Mouse (Mus musculus) forebrain, embryonic 16.5 days (tissue): Measurements from ENCODE around the gene Fzd7. TPM values are rescaled to one million over a fixed set of nuclear protein-coding genes. Genes with fewer than 3 reads are reported as not detected.

Experiments
- ATAC-seq: fragments of 200-750 bp; cut with Nextera tagmentation; 2 replicates; pipeline ENCODE4 v1.8.0; 2017; ENCODE audit warnings: mild to moderate bottlenecking, moderate library complexity
- H3K27ac ChIP-seq: fragments of 300-500 bp; sonication (generic); 2 replicates; pipeline ENCODE4 v1.5.1; 2014; ENCODE audit warnings: low read length, control low read depth
- H3K27me3 ChIP-seq: fragments of 300-500 bp; sonication (generic); replicated peaks from 2 replicates; pipeline ENCODE4 v1.6.1; 2014; ENCODE audit warnings: low read length; ENCODE audit not compliant: control insufficient read depth, insufficient read depth
- H3K36me3 ChIP-seq: fragments of 300-500 bp; sonication (generic); 2 replicates; pipeline ENCODE4 v1.6.1; 2014; ENCODE audit not compliant: control insufficient read depth, insufficient read depth
- H3K4me1 ChIP-seq: fragments of 300-500 bp; sonication (generic); replicated peaks from 2 replicates; pipeline ENCODE4 v1.6.1; 2014; ENCODE audit warnings: low read length; ENCODE audit not compliant: control insufficient read depth, insufficient read depth
- H3K4me2 ChIP-seq: fragments of 300-500 bp; sonication (generic); 2 replicates; pipeline ENCODE4 v1.6.1; 2014; ENCODE audit warnings: mild to moderate bottlenecking, low read length, control low read depth
- H3K4me3 ChIP-seq: fragments of 300-500 bp; sonication (generic); replicated peaks from 2 replicates; pipeline ENCODE4 v1.5.1; 2014; ENCODE audit warnings: mild to moderate bottlenecking, low read length, control low read depth
- H3K9ac ChIP-seq: fragments of 300-500 bp; sonication (generic); replicated peaks from 2 replicates; pipeline ENCODE4 v1.6.1; 2014; ENCODE audit warnings: low read depth, low read length, control low read depth
- H3K9me3 ChIP-seq: fragments of 300-500 bp; sonication (generic); 2 replicates; pipeline ENCODE4 v1.6.1; 2016; ENCODE audit warnings: low read length; ENCODE audit not compliant: control insufficient read depth
- WGBS: fragments of 180-500 bp; shearing (Covaris S2); extraction: QIAGEN DNeasy Blood & Tissue Kit; methylation state at CpG from one replicate; pipeline ENCODE4 v1.1.7; 2014; 5-methylcytosine and 5-hydroxymethylcytosine counted together
- polyA plus RNA-seq: library from polyadenylated mRNA; unstranded; fragments of >200 nt; fragmentation: Nextera tagmentation; extraction: Ambion mirVana; gene quantifications from 2 replicates; pipeline ENCODE4 v1.2.1, GENCODE M21; 2015

The Fzd7 gene
- polyA plus RNA-seq, 1 experiment from 2014 or later, result 2.7 TPM

- no peaks in the 10 kb centered on the region; the same call in 1 of the 2 replicates for H3K4me1 ChIP-seq
- no peak overlapping the region for H3K4me2 ChIP-seq
- ATAC-seq, result no peak
- WGBS, result 74% methylated on average over 3 of the region's 3 CpGs
- no peak overlapping the region for H3K4me3 ChIP-seq
- no peaks in the 10 kb centered on the region for H3K9me3 ChIP-seq
- H3K36me3 ChIP-seq, result no peaks in the 10 kb centered on the region
- no peak overlapping the region for H3K9ac ChIP-seq
- no peak overlapping the region for H3K27ac ChIP-seq
- no peaks in the 10 kb centered on the region for H3K27me3 ChIP-seq
Observed at GRCm38 (mm10) chr1:59444127-59444660, 38.0 kb upstream of the Fzd7 start.

GRCm38 (mm10) chr1:59445242-59445641, 37.0 kb upstream of the Fzd7 start:
- no peak for ATAC-seq
- H3K4me1 ChIP-seq, result no peaks in the 10 kb centered on the region; the same call in 1 of the 2 replicates
- no peaks in the 10 kb centered on the region for H3K9me3 ChIP-seq
- H3K36me3 ChIP-seq, result no peaks in the 10 kb centered on the region
- no peak overlapping the region for H3K27ac ChIP-seq
- 89% methylated on average over 5 of the region's 5 CpGs for WGBS
- no peak overlapping the region for H3K4me2 ChIP-seq
- H3K27me3 ChIP-seq, result no peaks in the 10 kb centered on the region
- H3K4me3 ChIP-seq, result no peak overlapping the region
- no peak overlapping the region for H3K9ac ChIP-seq

- H3K27me3 ChIP-seq, result no peaks in the 10 kb centered on the region
- WGBS, result 31% methylated on average over 11 of the region's 11 CpGs
- no peak for ATAC-seq
- H3K4me1 ChIP-seq, result no peaks in the 10 kb centered on the region; the same call in 1 of the 2 replicates
- H3K9ac ChIP-seq, result no peak overlapping the region
- no peak overlapping the region for H3K4me3 ChIP-seq
- no peak overlapping the region for H3K4me2 ChIP-seq
- H3K27ac ChIP-seq, result no peak overlapping the region
- peaks cover 3% of the 10 kb centered on the region; the same call in 1 of the 2 replicates for H3K9me3 ChIP-seq
- no peaks in the 10 kb centered on the region for H3K36me3 ChIP-seq
Observed at GRCm38 (mm10) chr1:59448497-59449270, 33.5 kb upstream of the Fzd7 start.

GRCm38 (mm10) chr1:59449423-59449822, 32.8 kb upstream of the Fzd7 start:
- Histone ChIP-seq H3K4me2 (no peak overlapping the region), H3K4me1 (no peaks in the 10 kb centered on the region; the same call in 1 of the 2 replicates), H3K4me3 (no peak overlapping the region), H3K9ac (no peak overlapping the region), H3K27me3 (no peaks in the 10 kb centered on the region), H3K36me3 (no peaks in the 10 kb centered on the region), H3K27ac (no peak overlapping the region), H3K9me3 (peaks cover 3% of the 10 kb centered on the region; the same call in 1 of the 2 replicates)
- WGBS, result 25% methylated on average over 11 of the region's 11 CpGs
- ATAC-seq, result no peak

- ATAC-seq, result no peak
Observed at GRCm38 (mm10) chr1:59450896-59451295, 31.3 kb upstream of the Fzd7 start.

GRCm38 (mm10) chr1:59451584-59451983, 30.6 kb upstream of the Fzd7 start:
- Histone ChIP-seq H3K4me1 (no peaks in the 10 kb centered on the region; the same call in 1 of the 2 replicates), H3K9ac (no peak overlapping the region), H3K27ac (no peak overlapping the region), H3K4me3 (no peak overlapping the region), H3K9me3 (peaks cover 3% of the 10 kb centered on the region; the same call in 1 of the 2 replicates), H3K4me2 (no peak overlapping the region), H3K27me3 (no peaks in the 10 kb centered on the region), H3K36me3 (no peaks in the 10 kb centered on the region)
- no peak for ATAC-seq
- WGBS, result 16% methylated on average over 9 of the region's 9 CpGs

More at GRCm38 (mm10) chr1:59450896-59451295, 31.3 kb upstream of the Fzd7 start:
- H3K9ac ChIP-seq, result no peak overlapping the region
- H3K36me3 ChIP-seq, result no peaks in the 10 kb centered on the region
- no peak overlapping the region for H3K4me2 ChIP-seq
- no peaks in the 10 kb centered on the region; the same call in 1 of the 2 replicates for H3K4me1 ChIP-seq
- no peak overlapping the region for H3K27ac ChIP-seq
- H3K9me3 ChIP-seq, result peaks cover 3% of the 10 kb centered on the region; the same call in 1 of the 2 replicates
- WGBS, result 88% methylated on average over 11 of the region's 11 CpGs
- H3K4me3 ChIP-seq, result no peak overlapping the region
- H3K27me3 ChIP-seq, result no peaks in the 10 kb centered on the region

GRCm38 (mm10) chr1:59456825-59457224, 25.4 kb upstream of the Fzd7 start:
- Histone ChIP-seq H3K4me3 (no peak overlapping the region), H3K9ac (no peak overlapping the region), H3K27ac (no peak overlapping the region), H3K27me3 (no peaks in the 10 kb centered on the region), H3K9me3 (peaks cover 3% of the 10 kb centered on the region; the same call in 1 of the 2 replicates), H3K36me3 (no peaks in the 10 kb centered on the region), H3K4me1 (peaks cover 8% of the 10 kb centered on the region), H3K4me2 (no peak overlapping the region)
- 22% methylated on average over 3 of the region's 3 CpGs for WGBS
- ATAC-seq, result no peak

GRCm38 (mm10) chr1:59457873-59458272, 24.4 kb upstream of the Fzd7 start:
- H3K4me3 ChIP-seq, result no peak overlapping the region
- H3K36me3 ChIP-seq, result no peaks in the 10 kb centered on the region
- H3K9ac ChIP-seq, result no peak overlapping the region
- H3K9me3 ChIP-seq, result no peaks in the 10 kb centered on the region
- no peak overlapping the region for H3K4me2 ChIP-seq
- peaks cover 8% of the 10 kb centered on the region for H3K4me1 ChIP-seq
- 76% methylated on average over 4 of the region's 4 CpGs for WGBS
- ATAC-seq, result no peak
- H3K27ac ChIP-seq, result no peak overlapping the region
- H3K27me3 ChIP-seq, result no peaks in the 10 kb centered on the region

- Histone ChIP-seq H3K27ac (no peak overlapping the region), H3K4me3 (no peak overlapping the region), H3K27me3 (no peaks in the 10 kb centered on the region), H3K9me3 (no peaks in the 10 kb centered on the region), H3K4me2 (no peak overlapping the region; the same call in 1 of the 2 replicates), H3K36me3 (no peaks in the 10 kb centered on the region), H3K4me1 (peaks cover 8% of the 10 kb centered on the region), H3K9ac (no peak overlapping the region)
- 19% methylated on average over 8 of the region's 8 CpGs for WGBS
- ATAC-seq, result no peak
Observed at GRCm38 (mm10) chr1:59458886-59459285, 23.3 kb upstream of the Fzd7 start.
